Mouse (Mus musculus) lung, embryonic 14.5 days (tissue): ENCODE data around the gene Tex13c2. TPM values are rescaled to one million over a fixed set of nuclear protein-coding genes. Genes with fewer than 3 reads are reported as not detected.

ENCODE experiments used
- ATAC-seq: fragments of 200-750 bp; cut with Nextera tagmentation; 2 replicates; pipeline ENCODE4 v1.8.0; 2017; ENCODE audit warnings: mild to moderate bottlenecking, moderate TSS enrichment, moderate library complexity; ENCODE audit not compliant: insufficient read depth
- DNase-seq: peaks from one replicate; pipeline ENCODE4 v3.0.0-alpha.2; 2015
- H3K27ac ChIP-seq: fragments of 300-500 bp; sonication (generic); 2 replicates; pipeline ENCODE4 v1.5.1; 2014; ENCODE audit warnings: low read depth, mild to moderate bottlenecking, moderate library complexity
- H3K27me3 ChIP-seq: fragments of 300-500 bp; sonication (generic); 2 replicates; pipeline ENCODE4 v1.6.1; 2014; ENCODE audit warnings: low read length, control low read depth; ENCODE audit not compliant: insufficient read depth
- H3K36me3 ChIP-seq: fragments of 300-500 bp; sonication (generic); 2 replicates; pipeline ENCODE4 v1.6.1; 2014; ENCODE audit warnings: control low read depth; ENCODE audit not compliant: insufficient read depth
- H3K4me1 ChIP-seq: fragments of 300-500 bp; sonication (generic); 2 replicates; pipeline ENCODE4 v1.6.1; 2014; ENCODE audit warnings: antibody characterized with exemption, control low read depth; ENCODE audit not compliant: insufficient read depth
- H3K4me2 ChIP-seq: fragments of 300-500 bp; sonication (generic); 2 replicates; pipeline ENCODE4 v1.6.1; 2014; ENCODE audit warnings: mild to moderate bottlenecking
- H3K4me3 ChIP-seq: fragments of 300-500 bp; sonication (generic); 2 replicates; pipeline ENCODE4 v1.5.1; 2014; ENCODE audit warnings: low read depth, low read length
- H3K9ac ChIP-seq: fragments of 300-500 bp; sonication (generic); 2 replicates; pipeline ENCODE4 v1.6.1; 2014
- H3K9me3 ChIP-seq: fragments of 300-500 bp; sonication (generic); 2 replicates; pipeline ENCODE4 v1.6.1; 2016; ENCODE audit warnings: low read depth, low read length, control low read depth
- CTCF ChIP-seq: IDR thresholded peaks from 2 replicates; pipeline ENCODE4 v1.5.1; 2016; ENCODE audit warnings: antibody characterized with exemption, low read depth
- WGBS: fragments of 180-500 bp; shearing (Covaris S2); extraction: QIAGEN DNeasy Blood & Tissue Kit; methylation state at CpG from one replicate; pipeline ENCODE4 v1.1.7; 2014; 5-methylcytosine and 5-hydroxymethylcytosine counted together
- polyA plus RNA-seq: library from polyadenylated mRNA; unstranded; fragments of >200 nt; fragmentation: Nextera tagmentation; extraction: Ambion mirVana; gene quantifications from 2 replicates; pipeline ENCODE4 v1.2.1, GENCODE M21; 2014

Gene Tex13c2
- polyA plus RNA-seq, 1 experiment from 2014 or later = not detected

DNA sequence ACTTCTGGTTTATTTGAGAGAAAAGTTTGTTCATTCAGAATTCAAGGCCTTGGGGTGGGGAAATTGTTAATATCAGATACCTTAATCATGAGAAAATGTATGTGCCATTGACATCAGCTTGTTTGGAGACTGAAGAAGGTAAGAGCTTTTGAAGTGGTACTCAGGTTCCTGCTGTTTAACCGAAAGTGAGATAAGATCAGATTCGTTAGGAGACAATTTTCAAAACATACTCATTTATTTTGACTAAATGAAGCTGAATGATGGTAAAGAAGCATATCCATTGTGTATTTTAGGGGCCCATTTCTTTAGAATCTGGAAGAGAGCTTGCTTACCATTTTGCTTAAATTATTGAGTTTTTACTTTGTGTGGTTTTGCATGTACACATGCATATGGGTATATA is 21.6 kb downstream of the Tex13c2 start:
- DNase-seq (no peak), ATAC-seq (no peak)
- no peaks in the 10 kb centered on the region for H3K36me3 ChIP-seq
- no peak overlapping the region for H3K9ac ChIP-seq
- H3K4me1 ChIP-seq = no peaks in the 10 kb centered on the region
- H3K4me3 ChIP-seq = no peak overlapping the region
- H3K9me3 ChIP-seq = no peaks in the 10 kb centered on the region
- 57% methylated on average over 2 of the region's 2 CpGs for WGBS
- TF ChIP-seq CTCF = no peak
- no peak overlapping the region for H3K27ac ChIP-seq
- no peaks in the 10 kb centered on the region for H3K27me3 ChIP-seq
- no peak overlapping the region for H3K4me2 ChIP-seq

DNA sequence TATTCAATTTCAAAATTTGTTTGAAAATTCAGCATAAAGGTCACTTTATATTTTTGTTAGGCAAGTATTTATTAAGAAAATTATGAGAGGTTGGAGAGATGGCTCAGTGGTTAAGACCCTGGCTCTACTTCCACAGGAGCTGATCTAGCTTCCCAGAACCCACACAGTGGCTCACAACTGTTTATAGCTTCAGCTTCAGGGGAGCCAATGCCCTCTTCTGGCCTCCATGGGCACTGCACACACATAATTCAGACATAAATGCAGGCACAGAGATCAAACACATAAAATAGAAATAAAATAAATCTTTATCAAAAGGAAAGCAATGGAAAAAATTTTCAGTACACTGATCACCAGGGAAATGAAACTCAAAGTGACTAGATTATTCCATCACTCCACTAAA is 23.1 kb downstream of the Tex13c2 start:
- H3K27ac ChIP-seq = no peak overlapping the region
- peak; percentile 29; the same call in 1 of the 2 replicates for TF ChIP-seq CTCF
- DNase-seq = peak; percentile 2
- H3K4me3 ChIP-seq = no peak overlapping the region
- H3K9ac ChIP-seq = no peak overlapping the region
- H3K27me3 ChIP-seq = no peaks in the 10 kb centered on the region
- no peak for ATAC-seq
- no peaks in the 10 kb centered on the region for H3K36me3 ChIP-seq
- no peaks in the 10 kb centered on the region for H3K9me3 ChIP-seq
- no peak overlapping the region for H3K4me2 ChIP-seq
- H3K4me1 ChIP-seq = no peaks in the 10 kb centered on the region

- TF ChIP-seq CTCF = no peak
- 79% methylated on average over 2 of the region's 2 CpGs for WGBS
- Histone ChIP-seq H3K9ac (no peak overlapping the region), H3K4me1 (no peaks in the 10 kb centered on the region), H3K4me2 (no peak overlapping the region), H3K27me3 (no peaks in the 10 kb centered on the region), H3K4me3 (no peak overlapping the region), H3K36me3 (no peaks in the 10 kb centered on the region), H3K27ac (no peak overlapping the region), H3K9me3 (no peaks in the 10 kb centered on the region)
- no peak for ATAC-seq
- no peak for DNase-seq
Measured at GRCm38 (mm10) chrX:42522868-42523267, 33.4 kb downstream of the Tex13c2 start.

- Histone ChIP-seq H3K9ac (no peak overlapping the region), H3K36me3 (no peaks in the 10 kb centered on the region), H3K9me3 (no peaks in the 10 kb centered on the region), H3K27ac (no peak overlapping the region), H3K4me3 (no peak overlapping the region), H3K4me1 (no peaks in the 10 kb centered on the region), H3K4me2 (no peak overlapping the region), H3K27me3 (no peaks in the 10 kb centered on the region)
- 70% methylated on average over 4 of the region's 4 CpGs for WGBS
- no peak for TF ChIP-seq CTCF
- ATAC-seq = no peak
- no peak for DNase-seq
Measured at GRCm38 (mm10) chrX:42530703-42531102, 41.2 kb downstream of the Tex13c2 start.

GRCm38 (mm10) chrX:42540030-42540755 is 50.7 kb downstream of the Tex13c2 start:
- H3K4me2 ChIP-seq = peak overlapping the region; percentile 50
- no peaks in the 10 kb centered on the region for H3K9me3 ChIP-seq
- H3K36me3 ChIP-seq = no peaks in the 10 kb centered on the region
- 0 out of 2 replicates have a peak overlapping the region, but pooled peaks have one; percentile 17 for H3K4me3 ChIP-seq
- no peaks in the 10 kb centered on the region for H3K27me3 ChIP-seq
- no peak overlapping the region for H3K27ac ChIP-seq
- ATAC-seq (no peak; the same call in 1 of the 2 replicates), DNase-seq (peak; percentile 3)
- WGBS = 34% methylated on average over 3 of the region's 3 CpGs
- no peak for TF ChIP-seq CTCF
- no peaks in the 10 kb centered on the region for H3K4me1 ChIP-seq
- H3K9ac ChIP-seq = no peak overlapping the region

- Histone ChIP-seq H3K4me3 (0 out of 2 replicates have a peak overlapping the region, but pooled peaks have one; percentile 17), H3K9me3 (no peaks in the 10 kb centered on the region), H3K9ac (no peak overlapping the region), H3K36me3 (no peaks in the 10 kb centered on the region), H3K4me1 (no peaks in the 10 kb centered on the region), H3K27me3 (no peaks in the 10 kb centered on the region), H3K27ac (no peak overlapping the region), H3K4me2 (peak overlapping the region; percentile 50)
- 27% methylated on average over 5 of the region's 5 CpGs for WGBS
- DNase-seq (peak; percentile 88), ATAC-seq (no peak)
- TF ChIP-seq CTCF = peak; percentile 69
Measured at GRCm38 (mm10) chrX:42540756-42541053, 51.2 kb downstream of the Tex13c2 start.

Other genes starting within 250 kb of the Tex13c2 start
- gene Sh2d1a, start 12.8 kb downstream of the Tex13c2 start, polyA plus RNA-seq = not detected in 2 replicates